Mouse (Mus musculus) forebrain, embryonic 10.5 days (tissue): Measurements from ENCODE around the gene Catip. TPM values are rescaled to one million over a fixed set of nuclear protein-coding genes. Genes with fewer than 3 reads are reported as not detected.

Source experiments
- DNase-seq: peaks from one replicate; pipeline ENCODE4 v3.0.0-alpha.2; 2017; ENCODE audit warnings: low spot score; ENCODE audit errors: extremely low spot score
- H3K27ac ChIP-seq: fragments of 300-500 bp; sonication (generic); 2 replicates; pipeline ENCODE4 v1.5.1; 2016; ENCODE audit warnings: mild to moderate bottlenecking
- H3K27me3 ChIP-seq: fragments of 300-500 bp; sonication (generic); 2 replicates; pipeline ENCODE4 v1.6.1; 2016; ENCODE audit warnings: mild to moderate bottlenecking; ENCODE audit not compliant: poor library complexity, severe bottlenecking
- H3K36me3 ChIP-seq: fragments of 300-500 bp; sonication (generic); replicated peaks from 2 replicates; pipeline ENCODE4 v1.6.1; 2016; ENCODE audit warnings: mild to moderate bottlenecking, moderate library complexity
- H3K4me1 ChIP-seq: fragments of 300-500 bp; sonication (generic); 2 replicates; pipeline ENCODE4 v1.6.1; 2016
- H3K4me3 ChIP-seq: fragments of 300-500 bp; sonication (generic); 2 replicates; pipeline ENCODE4 v1.5.1; 2016; ENCODE audit warnings: mild to moderate bottlenecking, moderate library complexity
- H3K9me3 ChIP-seq: fragments of 300-500 bp; sonication (generic); 2 replicates; pipeline ENCODE4 v1.6.1; 2016; ENCODE audit warnings: mild to moderate bottlenecking, moderate library complexity
- WGBS: fragments of 180-500 bp; shearing (Covaris S2); methylation state at CpG from one replicate; pipeline ENCODE4 v1.1.7; 2016; 5-methylcytosine and 5-hydroxymethylcytosine counted together
- polyA plus RNA-seq: library from polyadenylated mRNA; unstranded; fragments of >200 nt; fragmentation: Nextera tagmentation; extraction: Ambion mirVana; gene quantifications from 2 replicates; pipeline ENCODE4 v1.2.1, GENCODE M21; 2016

Gene Catip
- polyA plus RNA-seq, 1 experiment from 2014 or later: 0.12 TPM

DNA sequence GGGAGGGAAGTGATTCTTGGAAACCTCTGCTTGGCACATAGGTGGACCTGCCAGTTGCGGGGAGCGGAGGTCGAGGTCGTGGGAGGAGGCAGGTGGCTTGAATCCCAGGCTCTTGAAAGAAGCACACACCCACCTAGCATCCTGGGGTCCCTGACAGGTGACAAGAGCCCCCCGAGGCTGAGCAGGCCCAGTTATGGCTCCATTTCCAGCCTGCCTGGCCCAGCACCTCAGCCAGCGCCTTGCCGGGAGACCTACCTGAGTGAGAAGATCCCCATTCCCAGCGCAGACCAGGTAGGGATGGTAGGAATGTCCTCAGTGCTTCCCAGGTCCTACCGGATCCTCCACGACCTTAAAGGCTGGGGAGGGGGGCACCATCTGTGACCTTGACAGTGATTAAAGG is 13.7 kb downstream of the Catip start:
- Histone ChIP-seq H3K27me3 (no peaks in the 10 kb centered on the region), H3K36me3 (no peaks in the 10 kb centered on the region), H3K4me3 (no peak overlapping the region), H3K4me1 (peaks cover 19% of the 10 kb centered on the region), H3K9me3 (no peaks in the 10 kb centered on the region), H3K27ac (peak overlapping the region; percentile 37; the same call in 1 of the 2 replicates)
- DNase-seq: no peak
- WGBS: 80% methylated on average over 10 of the region's 10 CpGs

DNA sequence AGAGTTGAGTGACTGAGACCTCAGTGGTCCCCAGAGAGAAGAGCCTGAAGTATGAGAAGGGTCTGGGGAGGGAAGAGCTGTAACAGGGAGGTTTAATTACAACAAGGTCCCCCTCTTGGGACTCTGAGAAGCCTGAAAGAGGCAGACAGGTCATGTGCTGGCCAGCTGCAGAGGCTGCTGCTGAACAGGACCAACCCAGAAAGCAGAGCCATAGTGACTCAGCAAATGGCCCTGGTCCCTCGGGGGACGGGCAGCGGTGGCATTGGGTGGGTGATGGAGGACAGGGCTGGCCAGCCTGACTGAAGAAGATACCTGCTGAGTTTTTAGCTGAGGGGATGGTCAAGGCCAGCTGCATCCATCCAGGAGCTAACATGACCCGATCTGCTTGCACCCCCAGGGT is 14.5 kb downstream of the Catip start:
- Histone ChIP-seq H3K9me3 (no peaks in the 10 kb centered on the region), H3K4me3 (no peak overlapping the region), H3K27me3 (no peaks in the 10 kb centered on the region), H3K36me3 (no peaks in the 10 kb centered on the region), H3K4me1 (peaks cover 19% of the 10 kb centered on the region), H3K27ac (0 out of 2 replicates have a peak overlapping the region, but pooled peaks have one; percentile 37)
- WGBS: 92% methylated on average over 4 of the region's 4 CpGs
- no peak for DNase-seq

- H3K9me3 ChIP-seq: no peaks in the 10 kb centered on the region
- no peak overlapping the region for H3K27ac ChIP-seq
- no peaks in the 10 kb centered on the region for H3K36me3 ChIP-seq
- WGBS: 91% methylated on average over 7 of the region's 7 CpGs
- DNase-seq: no peak
- no peaks in the 10 kb centered on the region for H3K27me3 ChIP-seq
- H3K4me3 ChIP-seq: no peak overlapping the region
- H3K4me1 ChIP-seq: peaks cover 19% of the 10 kb centered on the region
These were observed 17.2 kb downstream of the Catip start for GRCm38 (mm10) chr1:74379058-74379504.

- no peaks in the 10 kb centered on the region for H3K9me3 ChIP-seq
- no peaks in the 10 kb centered on the region for H3K36me3 ChIP-seq
- WGBS: 88% methylated on average over 5 of the region's 5 CpGs
- H3K27ac ChIP-seq: no peak overlapping the region
- no peak for DNase-seq
- H3K4me1 ChIP-seq: peaks cover 12% of the 10 kb centered on the region
- no peak overlapping the region for H3K4me3 ChIP-seq
- H3K27me3 ChIP-seq: no peaks in the 10 kb centered on the region
These were observed 18.6 kb downstream of the Catip start for GRCm38 (mm10) chr1:74380484-74380883.

GRCm38 (mm10) chr1:74381588-74382021 is 19.7 kb downstream of the Catip start:
- 92% methylated on average over 10 of the region's 10 CpGs for WGBS
- no peaks in the 10 kb centered on the region for H3K36me3 ChIP-seq
- H3K27ac ChIP-seq: no peak overlapping the region
- H3K4me3 ChIP-seq: no peak overlapping the region
- DNase-seq: no peak
- H3K9me3 ChIP-seq: no peaks in the 10 kb centered on the region
- H3K4me1 ChIP-seq: peaks cover 11% of the 10 kb centered on the region
- H3K27me3 ChIP-seq: no peaks in the 10 kb centered on the region

DNA sequence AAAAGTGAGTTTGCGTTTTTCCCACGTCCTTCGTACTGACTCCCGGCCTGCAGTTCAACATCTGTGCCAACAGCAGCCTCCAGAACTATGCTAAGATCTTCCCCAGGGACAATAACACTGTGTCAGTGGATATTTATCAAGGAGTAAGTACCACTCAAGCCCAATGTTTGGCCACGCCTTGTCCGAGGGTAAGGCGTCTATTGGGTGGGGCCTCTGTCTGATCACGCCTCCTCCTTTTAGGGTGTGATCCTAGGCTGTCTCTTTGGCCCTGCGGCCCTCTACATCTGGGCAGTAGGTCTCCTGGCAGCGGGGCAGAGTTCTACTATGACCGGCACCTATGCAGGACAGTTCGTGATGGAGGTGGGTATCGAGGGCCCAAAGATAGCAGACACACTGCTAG is 21.5 kb downstream of the Catip start:
- no peak for DNase-seq
- Histone ChIP-seq H3K9me3 (no peaks in the 10 kb centered on the region), H3K4me3 (no peak overlapping the region), H3K27me3 (peaks cover 5% of the 10 kb centered on the region), H3K4me1 (peaks cover 20% of the 10 kb centered on the region), H3K36me3 (no peaks in the 10 kb centered on the region), H3K27ac (no peak overlapping the region)
- WGBS: 92% methylated on average over 13 of the region's 13 CpGs

- Histone ChIP-seq H3K4me3 (no peak overlapping the region), H3K27ac (no peak overlapping the region), H3K27me3 (peaks cover 16% of the 10 kb centered on the region), H3K4me1 (peaks cover 23% of the 10 kb centered on the region), H3K9me3 (no peaks in the 10 kb centered on the region), H3K36me3 (no peaks in the 10 kb centered on the region)
- no peak for DNase-seq
- 88% methylated on average over 8 of the region's 8 CpGs for WGBS
These were observed 22.6 kb downstream of the Catip start for GRCm38 (mm10) chr1:74384525-74384924.

DNA sequence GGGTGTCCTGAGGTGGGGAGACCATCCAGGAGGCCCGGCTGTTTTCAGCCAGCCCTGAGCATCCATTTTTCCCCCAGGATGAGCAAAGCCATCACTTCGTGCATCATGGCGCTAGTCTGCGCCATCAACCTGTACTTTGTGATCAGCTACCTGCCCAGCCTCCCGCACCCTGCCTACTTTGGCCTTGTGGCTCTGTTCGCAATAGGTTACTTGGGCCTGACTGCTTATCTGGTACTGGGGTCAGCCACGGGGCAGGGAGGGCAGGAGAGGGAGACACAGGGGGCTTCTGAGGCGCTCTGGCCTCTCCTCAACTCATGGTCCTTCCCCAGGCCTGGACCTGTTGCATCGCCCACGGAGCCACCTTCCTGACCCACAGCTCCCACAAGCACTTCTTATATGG is 23.2 kb downstream of the Catip start:
- peaks cover 28% of the 10 kb centered on the region for H3K4me1 ChIP-seq
- H3K36me3 ChIP-seq: no peaks in the 10 kb centered on the region
- H3K27ac ChIP-seq: no peak overlapping the region
- no peaks in the 10 kb centered on the region for H3K9me3 ChIP-seq
- H3K27me3 ChIP-seq: peaks cover 22% of the 10 kb centered on the region
- no peak overlapping the region for H3K4me3 ChIP-seq
- DNase-seq: no peak
- 95% methylated on average over 10 of the region's 10 CpGs for WGBS

DNA sequence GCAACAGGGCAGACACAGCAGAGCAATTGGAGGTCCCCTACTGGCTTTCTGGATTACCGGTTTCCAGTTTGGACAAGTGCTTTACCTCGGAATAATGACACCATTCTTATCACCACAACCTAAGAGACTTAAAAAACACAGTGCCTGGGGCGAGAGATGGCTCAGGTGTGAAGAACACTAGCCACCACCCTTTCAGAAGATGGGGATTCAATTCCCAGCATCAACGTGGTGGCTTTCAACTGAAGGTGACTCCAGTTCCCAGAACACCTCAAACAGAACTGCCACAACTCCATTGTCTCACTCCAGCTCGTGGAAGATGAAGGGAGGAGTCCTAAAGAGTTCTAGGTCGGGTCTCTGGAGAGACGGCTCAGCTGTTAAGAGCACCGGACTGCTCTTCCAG is 23.6 kb downstream of the Catip start:
- Histone ChIP-seq H3K27ac (no peak overlapping the region), H3K4me3 (no peak overlapping the region), H3K36me3 (no peaks in the 10 kb centered on the region), H3K9me3 (no peaks in the 10 kb centered on the region), H3K27me3 (peaks cover 26% of the 10 kb centered on the region), H3K4me1 (peaks cover 33% of the 10 kb centered on the region)
- DNase-seq: no peak
- WGBS: 89% methylated on average over 8 of the region's 8 CpGs

DNA sequence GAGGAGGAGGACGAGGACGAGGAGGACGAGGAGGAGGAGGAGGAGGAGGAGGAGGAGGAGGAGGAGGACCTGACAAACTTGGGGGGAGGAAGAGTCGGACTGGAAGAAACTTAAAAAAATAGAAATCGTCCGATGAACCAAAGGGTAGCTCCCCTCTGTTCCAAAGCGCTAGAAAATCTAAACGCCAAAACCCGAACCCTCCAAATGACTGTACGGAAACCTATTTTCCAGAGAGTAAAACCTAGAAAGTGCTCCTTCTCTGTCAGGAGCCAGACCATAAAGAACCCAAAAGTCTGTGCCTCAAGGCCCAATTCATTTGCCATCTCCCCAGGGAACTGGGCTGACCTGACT is 24.4 kb downstream of the Catip start:
- Histone ChIP-seq H3K4me1 (peaks cover 41% of the 10 kb centered on the region), H3K27me3 (peaks cover 30% of the 10 kb centered on the region), H3K27ac (peak overlapping the region; percentile 96), H3K9me3 (no peaks in the 10 kb centered on the region), H3K36me3 (no peaks in the 10 kb centered on the region), H3K4me3 (peak overlapping the region; percentile 67)
- WGBS: 64% methylated on average over 10 of the region's 10 CpGs
- DNase-seq: no peak

DNA sequence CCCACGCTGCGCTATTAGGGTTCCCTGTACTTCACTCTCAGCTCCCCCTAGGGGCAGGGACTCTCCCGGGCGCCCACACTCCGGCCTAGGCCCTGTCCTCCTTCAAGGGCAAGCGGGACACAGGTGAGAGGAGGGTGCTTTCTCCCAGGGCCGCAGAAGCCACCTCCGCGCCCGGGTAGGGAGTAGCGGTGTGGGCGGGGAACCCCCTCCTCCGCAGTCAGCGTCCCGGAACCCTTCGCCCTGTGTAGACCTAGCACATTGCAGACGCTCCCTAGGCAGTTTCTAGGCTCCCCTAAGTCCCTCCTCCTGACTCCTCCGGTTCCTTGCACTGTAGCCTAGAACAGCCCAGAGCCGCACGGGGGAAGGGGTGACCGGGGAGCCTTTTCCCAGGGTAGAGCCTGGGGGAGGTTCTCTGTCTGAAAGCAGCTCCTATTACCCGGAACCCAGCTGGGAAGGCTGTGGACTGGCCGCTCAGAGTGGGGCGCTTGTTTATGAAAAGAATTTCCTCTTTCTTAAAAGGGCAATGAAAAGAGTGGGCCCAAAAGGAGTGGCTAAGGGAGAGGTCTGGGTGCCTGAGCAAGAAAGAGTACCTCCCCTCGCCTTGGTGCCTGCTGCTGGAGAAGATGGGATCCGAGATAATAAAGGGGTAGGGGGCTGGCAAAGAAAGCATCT is 24.9 kb downstream of the Catip start:
- no peaks in the 10 kb centered on the region for H3K36me3 ChIP-seq
- under 1% methylated on average over 26 of the region's 26 CpGs for WGBS

GRCm38 (mm10) chr1:74387386-74387988 is 25.6 kb downstream of the Catip start:
- no peak for DNase-seq
- peak overlapping the region; percentile 67 for H3K4me3 ChIP-seq
- 59% methylated on average over 15 of the region's 15 CpGs for WGBS
- H3K36me3 ChIP-seq: no peaks in the 10 kb centered on the region
- H3K9me3 ChIP-seq: no peaks in the 10 kb centered on the region
- peak overlapping the region; percentile 96 for H3K27ac ChIP-seq
- peaks cover 30% of the 10 kb centered on the region for H3K27me3 ChIP-seq
- H3K4me1 ChIP-seq: peaks cover 50% of the 10 kb centered on the region

More for the DNA sequence above, 24.9 kb downstream of the Catip start:
- no peaks in the 10 kb centered on the region for H3K9me3 ChIP-seq
- peak overlapping the region; percentile 67 for H3K4me3 ChIP-seq
- DNase-seq: peak; percentile 95
- H3K4me1 ChIP-seq: peaks cover 44% of the 10 kb centered on the region
- H3K27ac ChIP-seq: peak overlapping the region; percentile 96
- peaks cover 30% of the 10 kb centered on the region for H3K27me3 ChIP-seq

DNA sequence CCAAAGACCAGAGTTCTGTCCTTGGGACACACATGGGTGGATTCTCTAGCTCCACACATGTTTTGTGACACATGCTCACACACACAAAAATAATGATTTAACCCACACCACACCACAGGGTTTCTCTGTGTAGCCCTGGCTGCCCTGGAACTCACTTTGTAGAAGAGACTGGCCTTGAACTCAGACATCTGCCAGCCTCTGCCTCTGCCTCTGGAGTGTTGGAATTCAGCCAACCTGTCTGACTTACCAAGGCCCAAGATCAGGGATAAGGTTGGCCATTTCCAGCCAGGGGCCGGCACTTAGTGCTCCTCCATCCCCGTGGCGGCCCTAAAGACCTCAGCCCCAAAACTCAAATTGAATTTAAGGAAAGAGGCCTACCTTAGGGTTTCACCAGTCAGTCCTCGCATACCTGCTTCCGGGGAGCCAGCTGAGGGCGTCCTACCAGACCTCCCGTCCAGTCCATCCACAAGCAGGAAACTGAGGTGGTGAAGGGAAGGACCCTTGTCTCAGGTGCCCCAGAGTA is 26.6 kb downstream of the Catip start:
- 84% methylated on average over 7 of the region's 7 CpGs for WGBS
- Histone ChIP-seq H3K9me3 (no peaks in the 10 kb centered on the region), H3K4me3 (no peak overlapping the region), H3K27me3 (peaks cover 30% of the 10 kb centered on the region), H3K36me3 (peaks cover 3% of the 10 kb centered on the region), H3K4me1 (peaks cover 60% of the 10 kb centered on the region), H3K27ac (no peak overlapping the region)
- no peak for DNase-seq
